Mouse (Mus musculus) CH12.LX (cell line): Measurements from ENCODE around the gene Sdsl. TPM values are rescaled to one million over a fixed set of nuclear protein-coding genes. Genes with fewer than 3 reads are reported as not detected.

Experiments
- DNase-seq: peaks from one replicate; pipeline ENCODE4 v3.0.0-alpha.2; 2013; ENCODE audit errors: extremely low read depth
- H3K27ac ChIP-seq: 2 replicates; pipeline ENCODE4 v1.5.1; 2012; ENCODE audit warnings: low read depth, mild to moderate bottlenecking, control low read depth, moderate library complexity; ENCODE audit not compliant: insufficient read depth
- H3K27me3 ChIP-seq: replicated peaks from 2 replicates; pipeline ENCODE3; 2012; ENCODE audit warnings: inconsistent platforms
- H3K36me3 ChIP-seq, 2 experiments: replicated peaks in 1 of 2; 2 replicates each; pipeline versions ENCODE3 to v1.6.1; 2012; ENCODE audit warnings: inconsistent platforms in 1 of 2, low read length in 1 of 2, mild to moderate bottlenecking in 1 of 2, mixed read lengths in 1 of 2, moderate library complexity in 1 of 2; ENCODE audit not compliant: control insufficient read depth in 1 of 2, insufficient read depth in 1 of 2
- H3K4me1 ChIP-seq, 2 experiments: 2 replicates each; pipeline ENCODE4 v1.6.1; 2012; ENCODE audit warnings: inconsistent platforms in 1 of 2, moderate library complexity in 1 of 2; ENCODE audit not compliant: insufficient read depth in 2 of 2, control insufficient read depth in 1 of 2
- H3K4me2 ChIP-seq: 2 replicates; pipeline ENCODE4 v1.6.1; 2012; ENCODE audit warnings: low read depth, mild to moderate bottlenecking, control low read depth; ENCODE audit not compliant: poor library complexity, insufficient read depth, severe bottlenecking
- H3K4me3 ChIP-seq, 3 experiments: fragments of 150-350 bp in 1 of 3; sonication (generic) in 1 of 3; replicated peaks in 1 of 3; 2 replicates each; pipeline versions ENCODE3 to v1.5.1; 2011 to 2012; ENCODE audit warnings: low read depth in 2 of 3, low read length in 2 of 3, mild to moderate bottlenecking in 2 of 3, moderate library complexity in 2 of 3, control low read depth in 1 of 3, improper control_type of control experiment in 1 of 3, inconsistent platforms in 1 of 3, mixed read lengths in 1 of 3; ENCODE audit not compliant: poor library complexity in 1 of 3
- H3K79me2 ChIP-seq: replicated peaks from 2 replicates; pipeline ENCODE4 v1.6.1; 2012; ENCODE audit warnings: mild to moderate bottlenecking, moderate library complexity; ENCODE audit not compliant: control insufficient read depth, poor library complexity, insufficient read depth, severe bottlenecking; ENCODE audit errors: extremely low read depth
- H3K9ac ChIP-seq: 2 replicates; pipeline ENCODE4 v1.6.1; 2012; ENCODE audit warnings: low read depth, mild to moderate bottlenecking, control low read depth, moderate library complexity; ENCODE audit not compliant: insufficient read depth
- H3K9me3 ChIP-seq: replicated peaks from 2 replicates; pipeline ENCODE3; 2012; ENCODE audit warnings: low read length, inconsistent platforms, mixed read lengths
- BHLHE40 ChIP-seq: IDR thresholded peaks from 2 replicates; pipeline ENCODE4 v1.6.1; 2011; ENCODE audit warnings: mild to moderate bottlenecking, low read depth, low read length, improper control_type of control experiment
- CHD1 ChIP-seq: IDR thresholded peaks from 2 replicates; pipeline ENCODE4 v1.6.1; 2012; ENCODE audit warnings: low read depth, low read length, improper control_type of control experiment, inconsistent platforms
- CTCF ChIP-seq, 2 experiments: IDR thresholded peaks in 1 of 2; conservative IDR thresholded peaks in 1 of 2; 2 replicates each; pipeline ENCODE4 v1.5.1; 2011 to 2012; ENCODE audit warnings: low read depth in 2 of 2, low read length in 2 of 2, improper control_type of control experiment in 1 of 2, inconsistent platforms in 1 of 2, mild to moderate bottlenecking in 1 of 2, moderate library complexity in 1 of 2
- ELF1 ChIP-seq: IDR thresholded peaks from 2 replicates; pipeline ENCODE4 v1.6.1; 2014; ENCODE audit warnings: low read depth, mild to moderate bottlenecking, inconsistent platforms, low read length, improper control_type of control experiment
- EP300 ChIP-seq: IDR thresholded peaks from 2 replicates; pipeline ENCODE4 v1.6.1; 2011; ENCODE audit warnings: low read length, improper control_type of control experiment
- ETS1 ChIP-seq: conservative IDR thresholded peaks from 2 replicates; pipeline ENCODE4 v1.6.1; 2012; ENCODE audit warnings: low read depth, mild to moderate bottlenecking, inconsistent platforms, low read length, improper control_type of control experiment, moderate library complexity
- JUN ChIP-seq: IDR thresholded peaks from 2 replicates; pipeline ENCODE4 v1.6.1; 2011; ENCODE audit warnings: low read depth, mild to moderate bottlenecking, low read length, improper control_type of control experiment, moderate library complexity; ENCODE audit not compliant: insufficient read depth
- KAT2A ChIP-seq: IDR thresholded peaks from 2 replicates; pipeline ENCODE4 v1.6.1; 2012; ENCODE audit warnings: low read length, improper control_type of control experiment, inconsistent platforms; ENCODE audit not compliant: insufficient replicate concordance
- MAFK ChIP-seq: IDR thresholded peaks from 2 replicates; pipeline ENCODE4 v1.6.1; 2011; ENCODE audit warnings: low read length, improper control_type of control experiment; ENCODE audit not compliant: insufficient replicate concordance
- MAX ChIP-seq: IDR thresholded peaks from 2 replicates; pipeline ENCODE4 v1.6.1; 2011; ENCODE audit warnings: low read length, improper control_type of control experiment
- MAZ ChIP-seq: IDR thresholded peaks from 2 replicates; pipeline ENCODE4 v1.6.1; 2012; ENCODE audit warnings: low read depth, mild to moderate bottlenecking, inconsistent platforms, low read length, improper control_type of control experiment, moderate library complexity
- MXI1 ChIP-seq: IDR thresholded peaks from 2 replicates; pipeline ENCODE4 v1.6.1; 2011; ENCODE audit warnings: mild to moderate bottlenecking, low read depth, low read length, improper control_type of control experiment
- NELFE ChIP-seq: IDR thresholded peaks from 2 replicates; pipeline ENCODE4 v1.6.1; 2011; ENCODE audit warnings: low read depth, low read length, improper control_type of control experiment
- POLR2A ChIP-seq: IDR thresholded peaks from 2 replicates; pipeline ENCODE4 v1.6.1; 2011; ENCODE audit warnings: low read depth, mild to moderate bottlenecking, improper control_type of control experiment, low read length
- POLR2AphosphoS2 ChIP-seq: IDR thresholded peaks from 2 replicates; pipeline ENCODE4 v1.6.1; 2011; ENCODE audit warnings: low read depth, low read length, improper control_type of control experiment
- RAD21 ChIP-seq: IDR thresholded peaks from 2 replicates; pipeline ENCODE4 v1.6.1; 2011; ENCODE audit warnings: low read depth, mild to moderate bottlenecking, low read length, improper control_type of control experiment, moderate library complexity
- SIN3A ChIP-seq: IDR thresholded peaks from 2 replicates; pipeline ENCODE4 v1.6.1; 2012; ENCODE audit warnings: low read length, improper control_type of control experiment, inconsistent platforms
- SMC3 ChIP-seq: IDR thresholded peaks from 2 replicates; pipeline ENCODE4 v1.6.1; 2011; ENCODE audit warnings: low read depth, low read length, improper control_type of control experiment
- UBTF ChIP-seq: IDR thresholded peaks from 2 replicates; pipeline ENCODE4 v1.6.1; 2012; ENCODE audit warnings: low read depth, mild to moderate bottlenecking, inconsistent platforms, low read length, improper control_type of control experiment, moderate library complexity
- USF1 ChIP-seq: IDR thresholded peaks from 2 replicates; pipeline ENCODE4 v1.6.1; 2014; ENCODE audit warnings: low read depth, mild to moderate bottlenecking, inconsistent platforms, low read length, improper control_type of control experiment
- USF2 ChIP-seq: conservative IDR thresholded peaks from 2 replicates; pipeline ENCODE4 v1.6.1; 2011; ENCODE audit warnings: low read depth, low read length, improper control_type of control experiment
- ZKSCAN1 ChIP-seq: IDR thresholded peaks from 2 replicates; pipeline ENCODE4 v1.6.1; 2012; ENCODE audit warnings: low read depth, inconsistent platforms, low read length, improper control_type of control experiment, borderline replicate concordance
- ZMIZ1 ChIP-seq: IDR thresholded peaks from 2 replicates; pipeline ENCODE4 v1.6.1; 2012; ENCODE audit warnings: low read depth, mild to moderate bottlenecking, inconsistent platforms, low read length, improper control_type of control experiment
- dilution Hi-C: fragments of 300-500 bp; cut with MboI; formaldehyde crosslinking; loops from 2 replicates; pipeline ENCODE4 v1.14.3; 2020; ENCODE audit warnings: low sequenced_read_pairs; ENCODE audit not compliant: extremely low pct_unique_long_range_greater_than_20kb, extremely low pct_ligation_motif_present
- in situ Hi-C: fragments of 300-500 bp; cut with MboI; formaldehyde crosslinking; loops from 3 replicates; pipeline ENCODE4 v1.14.3; 2019; ENCODE audit warnings: low sequenced_read_pairs, low pct_ligation_motif_present, low pct_unique_long_range_greater_than_20kb, mixed read lengths
- polyA plus RNA-seq: library from polyadenylated mRNA; unstranded; fragments of >175 nt; gene quantifications from 2 replicates; pipeline ENCODE4 v1.2.1, GENCODE M21; 2012; ENCODE audit warnings: low read depth; ENCODE audit not compliant: insufficient read length
- total RNA-seq, 2 experiments: library from RNA; depleted of rRNA; stranded (reverse); fragments of 300-350 nt in 1 of 2; fragments of >200 nt in 1 of 2; gene quantifications; 2 replicates each; pipeline ENCODE4 v1.2.3; 2012 to 2014

The Sdsl gene
- total and polyA plus RNA-seq, 3 experiments: 0.37 to 4.0 TPM; not detected in 1

DNA sequence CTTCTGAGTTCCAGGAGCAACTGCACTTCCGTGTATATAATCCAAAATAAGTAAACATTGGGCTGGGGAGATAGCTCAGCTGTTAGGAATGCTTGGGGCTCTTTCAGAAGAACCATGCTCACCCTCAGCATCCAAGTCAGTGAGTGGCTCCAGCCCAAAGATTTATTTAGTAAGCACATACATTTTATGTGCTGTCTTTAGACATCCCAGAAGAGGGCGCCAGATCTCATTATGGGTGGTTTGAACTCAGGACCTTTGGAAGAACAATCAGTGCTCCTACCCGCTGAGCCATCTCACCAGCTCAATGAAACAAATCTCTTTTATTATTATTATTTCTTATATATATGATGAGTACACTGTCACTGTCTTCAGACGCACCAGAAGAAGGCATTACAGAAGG, 6.9 kb upstream of the Sdsl start:
- Histone ChIP-seq H3K4me2 (no peak overlapping the region), H3K4me3 (no peak overlapping the region), H3K9me3 (peaks cover 3% of the 10 kb centered on the region), H3K79me2 (no peaks in the 10 kb centered on the region), H3K9ac (no peak overlapping the region), H3K4me1 (peaks cover 0 to 21% of the 10 kb centered on the region in 2 experiments; a peak in 3 of 4 replicates), H3K36me3 (peaks cover 10 to 18% of the 10 kb centered on the region in 2 experiments), H3K27me3 (peaks cover 24% of the 10 kb centered on the region), H3K27ac (no peak overlapping the region)
- no peak for DNase-seq
- TF ChIP-seq ZMIZ1 (no peak), ELF1 (no peak), SMC3 (peak; percentile 36), POLR2AphosphoS2 (no peak), MXI1 (no peak), CTCF (conservative IDR thresholded peaks at IDR 0.05 in 1 of 2, IDR thresholded peaks at IDR 0.05 in 1 of 2; ENCODE audit: low read depth in 2 of 2, low read length in 2 of 2) (peak in 1 of 2 experiments; percentile 48; a peak in 2 of 4 replicates), RAD21 (peak; percentile 27), MAX (no peak)
- dilution Hi-C loops (no loop called here), in situ Hi-C loops (no loop called here)

DNA sequence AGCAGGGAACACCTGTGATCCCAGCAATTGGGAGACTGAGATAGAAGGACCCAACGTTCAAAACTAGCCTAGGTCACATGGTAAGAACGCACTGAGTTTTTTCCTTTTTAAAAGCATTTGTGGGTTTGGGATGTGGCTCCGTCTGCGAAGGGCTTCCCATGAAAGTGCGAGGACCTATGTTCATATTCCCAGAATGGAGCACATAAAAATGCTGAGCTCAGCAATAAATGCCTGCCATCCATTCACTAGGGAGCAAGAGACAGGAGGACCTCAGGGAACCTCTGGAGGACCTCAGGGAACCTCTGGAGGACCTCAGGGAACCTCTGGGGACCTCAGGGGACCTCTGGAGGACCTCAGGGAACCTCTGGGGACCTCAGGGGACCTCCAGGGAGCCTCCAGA, 5.4 kb upstream of the Sdsl start:
- no peak for DNase-seq
- H3K36me3 ChIP-seq: peaks cover 0 to 2% of the 10 kb centered on the region in 2 experiments
- TF ChIP-seq SIN3A (no peak), MAFK (peak; percentile 97), POLR2A (no peak), MXI1 (no peak), EP300 (no peak), UBTF (no peak), SMC3 (no peak), POLR2AphosphoS2 (no peak)
- peaks cover 35% of the 10 kb centered on the region for H3K27me3 ChIP-seq
- H3K4me3 ChIP-seq: no peak overlapping the region
- peaks cover 0 to 14% of the 10 kb centered on the region in 2 experiments; a peak in 3 of 4 replicates for H3K4me1 ChIP-seq
- H3K79me2 ChIP-seq: no peaks in the 10 kb centered on the region
- in situ Hi-C loops (no loop called here), dilution Hi-C loops (no loop called here)
- H3K4me2 ChIP-seq: no peak overlapping the region
- peaks cover 3% of the 10 kb centered on the region for H3K9me3 ChIP-seq
- H3K27ac ChIP-seq: no peak overlapping the region
- H3K9ac ChIP-seq: no peak overlapping the region

DNA sequence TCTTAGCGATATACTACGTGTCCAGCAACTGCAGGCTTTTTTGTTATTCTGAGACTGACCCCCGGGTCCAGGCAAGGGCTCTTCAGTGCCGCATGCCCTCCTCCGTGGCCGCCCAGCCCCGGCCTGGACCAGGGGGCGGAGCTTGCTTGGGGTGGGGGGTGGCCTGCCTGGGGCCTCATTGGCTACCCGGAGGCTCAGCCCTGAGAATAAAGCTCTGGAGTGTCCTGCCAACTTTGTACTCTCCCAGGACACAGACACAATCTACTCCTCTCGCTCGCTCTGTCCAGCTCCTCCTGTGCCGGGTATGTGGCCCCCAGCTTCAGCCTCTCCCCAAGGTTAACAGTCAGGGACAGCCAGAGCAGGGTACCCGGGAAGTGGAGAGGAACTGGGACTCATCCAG, 3.7 kb upstream of the Sdsl start, which contains the start of gene Sds:
TSS of gene Sds (plus strand) at position 231 of the 400 bp plus-strand sequence.
- Histone ChIP-seq H3K4me2 (no peak within 1 kb of the TSS), H3K4me1 (peaks cover 0 to 14% of the 10 kb centered on the region in 2 experiments; a peak in 3 of 4 replicates), H3K9me3 (no peaks in the 10 kb centered on the region), H3K27ac (no peak within 1 kb of the TSS), H3K27me3 (peaks cover 52% of the 10 kb centered on the region), H3K4me3 (no peak within 1 kb of the TSS), H3K79me2 (no peaks in the 10 kb centered on the region), H3K36me3 (no peaks in the 10 kb centered on the region), H3K9ac (no peak within 1 kb of the TSS)
- DNase-seq: no peak
- TF ChIP-seq SMC3 (no peak), KAT2A (no peak), EP300 (no peak), MXI1 (no peak), BHLHE40 (no peak), MAZ (no peak), RAD21 (no peak), USF1 (no peak), ZMIZ1 (no peak), ZKSCAN1 (no peak), USF2 (no peak), SIN3A (no peak), CHD1 (no peak), NELFE (no peak), MAX (no peak), POLR2AphosphoS2 (no peak), ETS1 (no peak), JUN (no peak), ELF1 (no peak)
- in situ Hi-C loops (no loop called here), dilution Hi-C loops (no loop called here)
